Mouse (Mus musculus) heart, embryonic 10.5 days (tissue): ENCODE measurements around the gene H1f0. TPM values are rescaled to one million over a fixed set of nuclear protein-coding genes. Genes with fewer than 3 reads are reported as not detected.

ENCODE experiments used
- DNase-seq: peaks from one replicate; pipeline ENCODE4 v3.0.0-alpha.2; 2017; ENCODE audit warnings: low spot score
- H3K27ac ChIP-seq: fragments of 300-500 bp; sonication (generic); 2 replicates; pipeline ENCODE4 v1.5.1; 2016; ENCODE audit warnings: mild to moderate bottlenecking
- H3K27me3 ChIP-seq: fragments of 300-500 bp; sonication (generic); 2 replicates; pipeline ENCODE4 v1.6.1; 2016; ENCODE audit warnings: mild to moderate bottlenecking; ENCODE audit not compliant: poor library complexity, insufficient read depth, severe bottlenecking
- H3K36me3 ChIP-seq: fragments of 300-500 bp; sonication (generic); 2 replicates; pipeline ENCODE4 v1.6.1; 2016; ENCODE audit warnings: mild to moderate bottlenecking, moderate library complexity
- H3K4me1 ChIP-seq: fragments of 300-500 bp; sonication (generic); 2 replicates; pipeline ENCODE4 v1.6.1; 2016; ENCODE audit warnings: mild to moderate bottlenecking
- H3K4me3 ChIP-seq: fragments of 300-500 bp; sonication (generic); 2 replicates; pipeline ENCODE4 v1.5.1; 2016; ENCODE audit warnings: mild to moderate bottlenecking, moderate library complexity
- H3K9me3 ChIP-seq: fragments of 300-500 bp; sonication (generic); 2 replicates; pipeline ENCODE4 v1.6.1; 2016; ENCODE audit warnings: mild to moderate bottlenecking, moderate library complexity
- WGBS: fragments of 180-500 bp; shearing (Covaris S2); methylation state at CpG from one replicate; pipeline ENCODE4 v1.1.7; 2016; 5-methylcytosine and 5-hydroxymethylcytosine counted together
- microRNA-seq: library from miRNA; unstranded; fragments of <30 nt; microRNA quantifications from one replicate; pipeline ENCODE4, GENCODE M21; 2017
- polyA plus RNA-seq: library from polyadenylated mRNA; unstranded; fragments of >200 nt; fragmentation: Nextera tagmentation; extraction: Ambion mirVana; gene quantifications from 2 replicates; pipeline ENCODE4 v1.2.1, GENCODE M21; 2016

Gene H1f0
- polyA plus RNA-seq, 1 experiment from 2014 or later = 250 TPM

DNA sequence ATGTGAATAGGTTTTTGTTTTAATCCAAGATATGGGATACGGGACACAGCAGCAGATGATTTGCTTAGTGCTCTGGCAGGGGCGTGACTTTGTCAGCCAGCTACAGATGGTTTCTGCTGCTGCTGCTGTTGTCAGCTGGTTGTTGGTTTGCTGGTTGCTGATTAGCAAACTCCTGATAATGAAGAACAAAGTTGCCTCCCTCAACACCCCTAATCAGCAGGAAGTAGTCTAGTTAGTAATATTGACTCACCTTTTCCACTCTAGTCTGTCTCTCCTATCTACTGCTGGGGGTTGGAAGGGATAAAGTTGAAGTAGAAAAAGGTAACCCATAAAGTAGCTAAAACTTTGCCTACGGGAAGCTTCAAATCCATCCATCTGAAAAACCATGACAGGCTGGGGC is 39.4 kb downstream of the H1f0 start:
- Histone ChIP-seq H3K36me3 (no peaks in the 10 kb centered on the region), H3K27me3 (no peaks in the 10 kb centered on the region; the same call in 1 of the 2 replicates), H3K4me3 (no peak overlapping the region), H3K27ac (peak overlapping the region; percentile 56; the same call in 1 of the 2 replicates), H3K9me3 (no peaks in the 10 kb centered on the region), H3K4me1 (peaks cover 41% of the 10 kb centered on the region)
- no peak for DNase-seq
- 34% methylated on average over 3 of the region's 3 CpGs for WGBS

DNA sequence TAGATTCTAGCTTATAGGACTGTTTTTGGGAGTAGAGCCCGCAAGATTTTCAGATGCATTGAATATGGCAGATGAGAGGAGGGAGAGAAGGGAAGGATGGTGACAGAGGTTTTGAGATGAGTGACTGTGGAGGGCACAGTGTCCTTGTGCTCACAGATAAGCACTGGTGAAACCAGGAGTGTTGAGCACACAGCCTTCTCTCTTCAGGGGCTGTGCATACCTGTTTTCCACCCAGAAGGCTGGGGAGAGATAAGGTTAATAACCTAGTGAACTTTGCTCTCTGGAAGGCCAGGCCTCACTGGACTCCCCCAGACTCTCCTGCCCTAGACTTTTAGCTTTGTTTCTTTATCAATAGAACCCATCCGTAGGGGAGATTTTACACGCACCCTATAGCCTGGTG is 40.2 kb downstream of the H1f0 start:
- peaks cover 38% of the 10 kb centered on the region for H3K4me1 ChIP-seq
- no peaks in the 10 kb centered on the region for H3K36me3 ChIP-seq
- no peak for DNase-seq
- H3K27me3 ChIP-seq = no peaks in the 10 kb centered on the region; the same call in 1 of the 2 replicates
- H3K9me3 ChIP-seq = no peaks in the 10 kb centered on the region
- no peak overlapping the region; the same call in 1 of the 2 replicates for H3K4me3 ChIP-seq
- WGBS = 62% methylated on average over 3 of the region's 3 CpGs
- peak overlapping the region; percentile 56; the same call in 1 of the 2 replicates for H3K27ac ChIP-seq

- no peaks in the 10 kb centered on the region for H3K9me3 ChIP-seq
- no peak overlapping the region for H3K27ac ChIP-seq
- 70% methylated on average over 5 of the region's 5 CpGs for WGBS
- no peaks in the 10 kb centered on the region; the same call in 1 of the 2 replicates for H3K27me3 ChIP-seq
- H3K36me3 ChIP-seq = peaks cover under 1% of the 10 kb centered on the region; the same call in 1 of the 2 replicates
- no peak overlapping the region for H3K4me3 ChIP-seq
- peaks cover 33% of the 10 kb centered on the region for H3K4me1 ChIP-seq
- no peak for DNase-seq
These were observed 43.1 kb downstream of the H1f0 start for GRCm38 (mm10) chr15:79071117-79072039.

- Histone ChIP-seq H3K27ac (no peak overlapping the region), H3K4me1 (peaks cover 14% of the 10 kb centered on the region), H3K27me3 (no peaks in the 10 kb centered on the region; the same call in 1 of the 2 replicates), H3K4me3 (no peak overlapping the region), H3K9me3 (no peaks in the 10 kb centered on the region), H3K36me3 (peaks cover 24% of the 10 kb centered on the region)
- DNase-seq = no peak
These were observed 45.5 kb downstream of the H1f0 start for GRCm38 (mm10) chr15:79073752-79074151.

- no peaks in the 10 kb centered on the region for H3K9me3 ChIP-seq
- peaks cover 31% of the 10 kb centered on the region for H3K36me3 ChIP-seq
- H3K27ac ChIP-seq = peak overlapping the region; percentile 90
- no peak for DNase-seq
- 33% methylated on average over 10 of the region's 10 CpGs for WGBS
- H3K4me3 ChIP-seq = peak overlapping the region; percentile 97
- no peaks in the 10 kb centered on the region; the same call in 1 of the 2 replicates for H3K27me3 ChIP-seq
- peaks cover 14% of the 10 kb centered on the region for H3K4me1 ChIP-seq
These were observed 46.2 kb downstream of the H1f0 start for GRCm38 (mm10) chr15:79074446-79074845.

DNA sequence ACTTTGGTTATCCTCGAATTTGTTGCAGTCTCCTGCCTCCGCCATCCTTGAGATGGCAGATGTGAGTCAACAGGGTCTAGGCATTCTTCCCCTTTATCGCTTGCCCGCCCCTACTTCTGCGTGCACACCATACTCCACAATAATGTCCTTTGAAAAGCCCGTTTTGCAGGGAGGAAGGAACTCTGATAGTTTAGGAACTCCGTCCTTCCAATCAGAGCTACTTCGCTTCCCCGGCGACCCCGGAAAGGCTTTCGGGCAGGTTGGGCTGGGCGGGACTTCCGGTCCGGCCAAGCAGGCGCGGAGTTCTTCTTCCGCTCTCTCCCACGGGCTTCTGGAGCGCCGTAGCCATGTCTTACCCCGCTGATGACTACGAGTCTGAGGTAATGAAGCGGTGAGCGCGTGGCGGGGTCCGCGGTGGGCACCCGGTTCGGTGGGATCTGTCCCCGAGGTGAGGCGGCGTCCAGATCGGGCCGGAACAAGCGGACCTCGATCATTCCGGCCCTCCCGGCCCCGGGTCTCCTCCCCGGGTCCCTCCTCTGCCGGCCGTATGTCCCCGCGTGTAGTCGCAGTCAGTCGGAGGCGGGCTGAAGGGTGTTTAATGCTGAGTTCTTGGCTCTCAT is 46.8 kb downstream of the H1f0 start, which contains the start of gene Eif3l:
Gene Eif3l (plus strand): TSS at position 267 of the 620 bp plus-strand sequence.
- H3K9me3 ChIP-seq = no peaks in the 10 kb centered on the region
- peak within 1 kb of the TSS; percentile 90 for H3K27ac ChIP-seq
- no peaks in the 10 kb centered on the region; the same call in 1 of the 2 replicates for H3K27me3 ChIP-seq
- peaks cover 37% of the 10 kb centered on the region for H3K36me3 ChIP-seq
- peak; percentile 96 for DNase-seq
- under 1% methylated on average over 49 of the region's 49 CpGs for WGBS
- H3K4me1 ChIP-seq = peaks cover 14% of the 10 kb centered on the region
- H3K4me3 ChIP-seq = peak within 1 kb of the TSS; percentile 97

DNA sequence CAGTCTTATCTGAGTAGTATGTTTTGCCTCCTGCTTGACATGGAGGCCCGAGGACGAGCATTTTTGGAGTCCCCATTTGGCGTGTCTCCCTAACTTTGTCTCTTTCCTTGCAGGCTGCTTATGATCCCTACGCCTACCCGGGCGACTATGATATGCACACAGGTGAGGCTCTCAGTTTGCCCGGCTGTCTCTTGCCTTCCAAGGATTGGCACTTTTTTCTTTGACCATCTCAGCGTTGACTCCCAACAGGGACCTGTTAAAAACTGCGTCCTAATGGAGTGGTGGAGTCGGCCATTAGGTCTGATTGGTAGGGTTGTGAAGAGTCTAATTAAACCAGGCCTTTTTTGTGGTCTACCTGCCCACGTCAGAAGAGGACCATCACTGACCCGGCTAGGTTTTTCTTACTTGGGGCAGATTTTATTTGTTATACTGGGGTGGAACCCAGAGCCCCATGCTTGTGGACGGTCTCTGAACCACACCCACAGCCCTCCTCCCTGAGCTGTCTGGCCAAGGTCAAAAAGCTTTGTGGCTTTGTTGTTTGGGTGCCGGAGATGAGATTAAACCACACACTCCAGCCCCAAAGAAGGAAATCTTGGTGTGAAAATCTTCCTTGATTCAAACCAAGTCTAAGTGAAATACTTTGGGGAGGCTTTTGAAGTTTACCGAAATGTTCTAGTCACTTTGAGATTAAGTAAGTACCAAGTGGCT is 47.6 kb downstream of the H1f0 start:
- Histone ChIP-seq H3K27me3 (no peaks in the 10 kb centered on the region), H3K27ac (peak overlapping the region; percentile 90), H3K4me3 (peak overlapping the region; percentile 97), H3K9me3 (no peaks in the 10 kb centered on the region), H3K36me3 (peaks cover 45% of the 10 kb centered on the region), H3K4me1 (peaks cover 14% of the 10 kb centered on the region)
- WGBS = 38% methylated on average over 15 of the region's 15 CpGs
- DNase-seq = no peak

GRCm38 (mm10) chr15:79079567-79079966 is 51.3 kb downstream of the H1f0 start:
- H3K36me3 ChIP-seq = peaks cover 82% of the 10 kb centered on the region
- no peaks in the 10 kb centered on the region for H3K27me3 ChIP-seq
- 96% methylated on average over 7 of the region's 7 CpGs for WGBS
- no peak overlapping the region for H3K4me3 ChIP-seq
- no peaks in the 10 kb centered on the region for H3K9me3 ChIP-seq
- H3K27ac ChIP-seq = no peak overlapping the region
- DNase-seq = no peak
- H3K4me1 ChIP-seq = peaks cover 10% of the 10 kb centered on the region

Small RNAs within 50 kb of the gene (microRNA-seq; reads per million reads assigned to microRNA genes)
- gene Mir6956 = 1.3 reads per million

Other genes starting within 250 kb of the H1f0 start
- gene Card10, start 225.4 kb upstream of the H1f0 start, polyA plus RNA-seq = 3.5 and 4.0 TPM in 2 replicates
- 35.1 and 37.3 TPM in 2 replicates for gene Cdc42ep1, start 185.8 kb upstream of the H1f0 start, polyA plus RNA-seq
- gene Lgals2, start 172.9 kb upstream of the H1f0 start, polyA plus RNA-seq = 2.2 TPM in 1 of 2 replicates, not detected in the other
- gene Gga1, start 151.3 kb upstream of the H1f0 start, polyA plus RNA-seq = 51.5 and 56.6 TPM in 2 replicates
- 0.11 and 0.38 TPM in 2 replicates for gene Gm49510, start 128.8 kb upstream of the H1f0 start, polyA plus RNA-seq
- gene Sh3bp1, start 128.7 kb upstream of the H1f0 start, polyA plus RNA-seq = 33.8 and 44.4 TPM in 2 replicates
- 26.5 and 35.7 TPM in 2 replicates for gene Pdxp, start 114.5 kb upstream of the H1f0 start, polyA plus RNA-seq
- gene Lgals1, start 101.7 kb upstream of the H1f0 start, polyA plus RNA-seq = 427 and 466 TPM in 2 replicates
- 45.8 and 70.0 TPM in 2 replicates for gene Nol12, start 93.5 kb upstream of the H1f0 start, polyA plus RNA-seq
- 63.6 and 68.2 TPM in 2 replicates for gene Triobp, start 80.7 kb upstream of the H1f0 start, polyA plus RNA-seq
- 0.26 TPM in 1 of 2 replicates, not detected in the other for gene Galr3, start 13.4 kb downstream of the H1f0 start, polyA plus RNA-seq
- 34.8 and 48.7 TPM in 2 replicates for gene Ankrd54, start 34.4 kb downstream of the H1f0 start, polyA plus RNA-seq
- gene Eif3l, start 46.7 kb downstream of the H1f0 start, polyA plus RNA-seq = 201 and 226 TPM in 2 replicates
- gene Micall1, start 80.4 kb downstream of the H1f0 start, polyA plus RNA-seq = 13.1 and 14.5 TPM in 2 replicates
- gene Polr2f, start 112.6 kb downstream of the H1f0 start, polyA plus RNA-seq = 289 and 326 TPM in 2 replicates
- 6.0 and 8.1 TPM in 2 replicates for gene 1700088E04Rik, start 112.8 kb downstream of the H1f0 start, polyA plus RNA-seq
- gene Sox10, start 136.8 kb downstream of the H1f0 start, polyA plus RNA-seq = 0.34 and 1.6 TPM in 2 replicates
- 41.0 and 41.3 TPM in 2 replicates for gene Pick1, start 200.7 kb downstream of the H1f0 start, polyA plus RNA-seq
- gene Gm49486, start 200.9 kb downstream of the H1f0 start, polyA plus RNA-seq = 0.16 and 0.39 TPM in 2 replicates
- 0.15 and 0.26 TPM in 2 replicates for gene Slc16a8, start 226.3 kb downstream of the H1f0 start, polyA plus RNA-seq